Mouse (Mus musculus) neutrophil, adult 83 days (primary cell): Measurements from ENCODE around the gene B4galnt4. TPM values are rescaled to one million over a fixed set of nuclear protein-coding genes. Genes with fewer than 3 reads are reported as not detected.

Experiments
- total RNA-seq, 2 experiments: library from RNA; stranded (reverse); gene quantifications; one replicate each; pipeline ENCODE4 v1.2.4; 2023

Gene B4galnt4
- total RNA-seq = 1 to 10 TPM in 1 of 2 experiments, under 1 TPM in 1; 0.73 to 1.3 TPM

DNA sequence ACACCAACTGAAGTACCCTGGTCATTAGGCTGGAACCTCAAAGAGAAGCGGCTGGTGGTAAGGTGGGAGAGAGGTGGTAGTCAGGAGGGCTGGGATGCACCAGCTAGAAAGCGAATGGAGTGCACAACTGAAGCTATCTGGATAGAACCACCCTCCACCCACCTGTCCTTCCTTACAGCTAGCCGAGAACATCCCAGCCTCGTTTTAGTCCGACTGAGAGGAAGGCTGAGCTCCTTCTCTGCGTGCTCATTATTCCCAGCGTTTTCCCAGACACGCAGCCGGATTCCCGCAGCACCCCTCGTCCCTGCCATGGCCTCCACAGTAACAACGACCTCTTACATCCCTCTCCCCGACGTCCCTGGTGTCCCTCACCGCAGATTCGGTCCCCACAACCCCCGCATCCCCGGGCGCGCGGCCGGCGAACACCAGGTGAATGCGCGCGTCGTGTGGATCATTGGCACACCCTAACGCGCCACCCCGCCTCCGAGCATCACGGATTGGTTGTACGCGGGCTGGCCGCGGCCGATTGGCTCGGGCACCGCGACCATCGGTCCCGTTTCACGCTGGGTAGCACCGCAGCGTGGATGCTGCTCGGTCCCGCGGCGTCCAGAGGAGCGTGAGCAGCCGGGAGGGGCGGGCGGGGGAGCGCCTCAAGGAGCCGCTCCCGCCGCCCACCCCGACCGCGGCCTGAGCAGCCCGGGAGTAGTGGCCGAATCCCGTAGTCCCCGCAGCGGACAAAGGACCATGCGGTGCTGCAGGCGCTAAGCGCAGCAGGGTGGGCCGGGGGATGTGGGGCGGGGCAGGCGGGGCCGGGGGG, at the start of gene B4galnt4:
B4galnt4 (plus strand) TSS at position 679 of the 817 bp plus-strand sequence.

DNA sequence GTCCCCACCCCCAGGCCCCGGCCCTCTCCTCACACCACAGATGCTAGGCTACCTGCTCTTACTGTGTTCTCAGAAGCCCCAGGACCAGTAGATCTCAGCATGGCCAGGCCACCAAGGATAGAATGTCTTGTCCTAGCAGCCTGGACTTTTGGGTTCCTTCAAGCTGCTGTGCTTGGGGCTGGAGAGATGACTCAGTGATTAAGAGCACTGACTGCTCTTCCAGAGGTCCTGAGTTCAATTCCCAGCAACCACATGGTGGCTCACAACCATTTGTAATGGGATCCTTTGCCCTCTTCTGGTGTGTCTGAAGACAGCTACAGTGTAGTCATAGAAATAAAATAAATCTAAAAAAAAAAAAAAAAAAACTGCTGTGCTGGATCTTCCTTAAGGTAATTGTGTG, 43.1 kb upstream of the B4galnt4 start, which contains the start of gene Ifitm6:
Ifitm6 (minus strand) TSS at position 101 of the 400 bp plus-strand sequence.

DNA sequence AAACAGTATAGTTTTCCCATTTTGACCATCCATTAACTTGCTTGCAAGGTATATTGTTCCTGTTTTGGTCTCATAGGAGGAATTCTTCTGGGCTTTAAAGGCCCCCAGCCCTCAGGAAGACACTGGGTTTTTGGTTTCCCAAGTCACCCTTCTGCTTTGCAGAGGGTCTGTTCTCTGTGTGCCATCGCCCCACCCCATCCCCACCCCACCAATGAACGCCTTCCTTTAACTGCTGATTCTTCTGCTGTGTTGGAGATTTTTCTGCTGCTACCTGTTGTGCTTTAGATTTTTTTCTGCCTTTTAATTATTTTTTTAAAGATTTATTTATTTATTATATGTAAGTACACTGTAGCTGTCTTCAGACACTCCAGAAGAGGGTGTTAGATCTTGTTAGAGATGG, 32.1 kb upstream of the B4galnt4 start, which contains the start of gene Gm17387:
Gm17387 (plus strand) TSS at position 301 of the 400 bp plus-strand sequence.

DNA sequence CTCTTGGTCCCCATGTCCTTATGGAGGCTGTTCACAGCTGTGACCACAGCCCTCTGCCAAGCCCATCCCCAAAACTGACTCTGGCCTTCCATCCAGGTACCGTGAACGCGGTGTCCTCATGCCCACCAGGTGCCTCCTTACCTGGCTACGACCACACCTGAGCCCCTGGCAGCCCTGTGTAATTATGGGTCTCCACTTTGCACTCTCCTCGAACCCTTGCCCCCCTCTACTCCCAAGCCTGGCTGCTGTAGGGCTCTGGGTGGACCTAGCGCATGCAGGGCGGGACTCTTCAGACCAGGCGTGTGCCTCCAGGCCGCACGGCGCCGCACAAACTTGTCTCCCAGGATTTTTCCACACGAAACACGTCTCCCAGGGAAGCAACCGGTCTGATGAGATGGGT, 16.9 kb downstream of the B4galnt4 start, which contains the start of gene Pkp3:
Pkp3 (plus strand) TSS at position 378 of the 400 bp plus-strand sequence.

DNA sequence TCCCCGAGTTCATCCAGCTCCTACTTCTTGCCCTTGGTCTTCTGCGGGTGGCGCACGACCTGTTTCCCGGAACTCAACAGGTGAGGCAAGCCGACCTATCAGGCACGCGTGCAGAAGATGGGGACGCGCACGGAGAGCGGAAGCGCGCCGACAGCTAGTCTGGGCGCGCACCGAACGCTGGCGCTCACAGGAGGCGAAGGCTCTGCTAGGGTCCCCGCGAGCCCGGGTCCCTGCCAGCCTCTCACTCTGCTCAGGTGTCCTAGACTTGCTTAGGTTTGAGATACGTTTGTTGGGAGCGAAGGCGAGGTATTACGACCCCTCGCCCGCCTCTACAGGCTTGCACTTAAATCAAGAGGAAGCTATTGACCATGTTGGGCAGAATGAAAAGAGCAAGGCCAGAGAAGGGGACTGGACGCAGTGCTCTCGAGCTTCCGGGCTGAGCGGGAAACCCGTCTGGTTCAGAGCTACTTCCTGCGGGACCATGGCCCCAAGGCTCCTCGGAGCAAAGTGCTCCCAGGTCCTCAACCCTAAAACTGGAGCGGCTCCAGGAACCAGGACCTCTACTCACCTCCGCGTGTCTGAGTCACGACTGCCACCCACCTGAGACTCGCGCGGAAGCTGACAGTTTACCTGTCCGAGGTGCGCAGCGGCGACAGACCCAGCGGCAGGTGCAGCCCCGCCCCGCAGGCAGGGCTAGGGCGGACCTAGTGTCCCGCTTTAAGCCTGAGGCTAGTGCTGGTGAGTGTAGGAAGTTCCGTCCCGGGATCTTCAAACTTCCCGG, 39.2 kb downstream of the B4galnt4 start, which contains the start of gene Sigirr:
Sigirr (minus strand) TSS at position 662 of the 781 bp plus-strand sequence.

DNA sequence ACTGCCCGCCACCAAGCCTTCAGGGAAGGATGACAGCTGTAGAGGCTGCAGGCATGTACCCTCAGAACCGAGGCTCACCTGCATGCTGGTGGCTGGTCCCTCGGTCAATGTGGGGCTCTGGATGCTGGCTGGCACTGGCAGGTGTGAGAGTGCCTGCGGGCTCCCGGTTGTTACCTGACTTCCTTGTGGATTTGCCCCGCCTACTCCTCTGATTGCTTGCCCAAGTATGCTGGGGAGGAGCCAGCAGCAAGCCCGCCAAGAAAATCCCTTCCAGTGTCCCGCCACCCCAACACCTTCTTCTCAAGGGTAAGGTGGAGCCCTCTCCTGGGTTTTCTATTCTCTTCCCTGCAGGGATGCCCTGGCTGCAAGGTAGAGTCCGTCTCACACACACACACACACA, 56.7 kb downstream of the B4galnt4 start, which contains the start of gene Ano9:
Ano9 (minus strand) TSS at position 171 of the 400 bp plus-strand sequence.

Other genes with a start within 250 kb of the B4galnt4 start
- gene Zfp941, start 238.9 kb upstream of the B4galnt4 start, total RNA-seq = not detected
- gene Urah, start 226.1 kb upstream of the B4galnt4 start, total RNA-seq = not detected
- not detected for gene Scgb1c1, start 215.6 kb upstream of the B4galnt4 start, total RNA-seq
- gene Odf3, start 213.3 kb upstream of the B4galnt4 start, total RNA-seq = not detected
- not detected for gene Gm45785, start 204.8 kb upstream of the B4galnt4 start, total RNA-seq
- gene Ric8a, start 204.1 kb upstream of the B4galnt4 start, total RNA-seq = 100 to 1,000 TPM in 1 of 2 experiments, 10 to 100 TPM in 1; 87.9 to 102 TPM
- 10 to 100 TPM; 22.0 to 22.9 TPM for gene Bet1l, start 203.5 kb upstream of the B4galnt4 start, total RNA-seq
- gene Psmd13, start 179.1 kb upstream of the B4galnt4 start, total RNA-seq = 10 to 100 TPM; 93.4 to 95.3 TPM
- gene Sirt3, start 178.8 kb upstream of the B4galnt4 start, total RNA-seq = 10 to 100 TPM; 12.0 to 13.0 TPM
- not detected for gene Cox8b, start 160.7 kb upstream of the B4galnt4 start, total RNA-seq
- not detected for gene Nlrp6, start 140.2 kb upstream of the B4galnt4 start, total RNA-seq
- gene Pgghg, start 119.7 kb upstream of the B4galnt4 start, total RNA-seq = 10 to 100 TPM; 28.1 to 34.5 TPM
- 1 to 10 TPM; 1.3 to 2.7 TPM for gene Ifitm5, start 110.8 kb upstream of the B4galnt4 start, total RNA-seq
- not detected for gene Gm45717, start 105.2 kb upstream of the B4galnt4 start, total RNA-seq
- gene Ifitm2, start 105.1 kb upstream of the B4galnt4 start, total RNA-seq = 100 to 1,000 TPM; 421 to 568 TPM
- gene Ifitm1, start 93.9 kb upstream of the B4galnt4 start, total RNA-seq = 100 to 1,000 TPM; 245 to 419 TPM
- gene Ifitm3, start 50.3 kb upstream of the B4galnt4 start, total RNA-seq = 100 to 1,000 TPM; 508 to 583 TPM
- 1,000 to 10,000 TPM in 1 of 2 experiments, 100 to 1,000 TPM in 1; 867 to 1,003 TPM for gene Ifitm6, start 43.2 kb upstream of the B4galnt4 start, total RNA-seq
- not detected for gene Gm17387, start 32.0 kb upstream of the B4galnt4 start, total RNA-seq
- 1 to 10 TPM; 3.7 to 4.0 TPM for gene Pkp3, start 17.1 kb downstream of the B4galnt4 start, total RNA-seq
- gene Sigirr, start 39.5 kb downstream of the B4galnt4 start, total RNA-seq = 1 to 10 TPM; 5.3 to 6.2 TPM
- not detected for gene Ano9, start 56.7 kb downstream of the B4galnt4 start, total RNA-seq
- gene Ptdss2, start 61.3 kb downstream of the B4galnt4 start, total RNA-seq = 10 to 100 TPM; 20.7 to 23.3 TPM
- 10 to 100 TPM; 83.3 to 88.8 TPM for gene Rnh1, start 111.8 kb downstream of the B4galnt4 start, total RNA-seq
- 10 to 100 TPM; 25.7 to 32.3 TPM for gene Hras, start 132.9 kb downstream of the B4galnt4 start, total RNA-seq
- gene Lrrc56, start 133.1 kb downstream of the B4galnt4 start, total RNA-seq = 1 to 10 TPM; 3.9 to 6.0 TPM
- gene Lmntd2, start 153.0 kb downstream of the B4galnt4 start, total RNA-seq = not detected
- gene Rassf7, start 154.8 kb downstream of the B4galnt4 start, total RNA-seq = 1 to 10 TPM; 4.7 to 7.6 TPM
- 10 to 100 TPM; 70.9 to 73.3 TPM for gene Phrf1, start 167.7 kb downstream of the B4galnt4 start, total RNA-seq
- gene Irf7, start 205.4 kb downstream of the B4galnt4 start, total RNA-seq = 10 to 100 TPM; 36.2 to 42.0 TPM
- not detected for gene Cdhr5, start 215.7 kb downstream of the B4galnt4 start, total RNA-seq
- gene Sct, start 218.0 kb downstream of the B4galnt4 start, total RNA-seq = not detected
- not detected for gene Drd4, start 230.9 kb downstream of the B4galnt4 start, total RNA-seq